Mouse (Mus musculus): ENCODE measurements around the gene Dcaf10. TPM values are rescaled to one million over a fixed set of nuclear protein-coding genes. Genes with fewer than 3 reads are reported as not detected.
"Not testable (repeated sequence)": the region's sequence is repeated elsewhere in the genome, so short reads cannot be mapped to it uniquely, and the experiment has no call there.

The Dcaf10 gene
- polyA plus RNA-seq, 1 experiment, result 17.8 TPM

- Histone ChIP-seq H3K4me1 (ENCODE audit: control insufficient read depth, insufficient read depth, low read length) (no peaks in the 10 kb centered on the region), H3K36me3 (ENCODE audit: control insufficient read depth, insufficient read depth, low read length) (no peaks in the 10 kb centered on the region; the same call in 1 of the 2 replicates), H3K27ac (ENCODE audit: control insufficient read depth, insufficient read depth, low read depth, low read length) (no peak overlapping the region), H3K27me3 (ENCODE audit: control insufficient read depth, insufficient read depth, low read length) (no peaks in the 10 kb centered on the region), H3K4me3 (ENCODE audit: control insufficient read depth, low read depth, low read length) (no peak overlapping the region)
- no peak for TF ChIP-seq POLR2A (IDR thresholded peaks at IDR 0.05; ENCODE audit: control insufficient read depth, low read depth, low read length)
- TF ChIP-seq CTCF (IDR thresholded peaks at IDR 0.05; ENCODE audit: control insufficient read depth, insufficient read depth, insufficient replicate concordance, low read depth, low read length), result no peak
These were observed 33.0 kb downstream of the Dcaf10 start for GRCm38 (mm10) chr4:45374879-45375278.

- H3K4me3 ChIP-seq (ENCODE audit: control insufficient read depth, low read depth, low read length), result no peak overlapping the region
- H3K36me3 ChIP-seq (ENCODE audit: control insufficient read depth, insufficient read depth, low read length), result no peaks in the 10 kb centered on the region; the same call in 1 of the 2 replicates
- TF ChIP-seq POLR2A (IDR thresholded peaks at IDR 0.05; ENCODE audit: control insufficient read depth, low read depth, low read length) (no peak), CTCF (IDR thresholded peaks at IDR 0.05; ENCODE audit: control insufficient read depth, insufficient read depth, insufficient replicate concordance, low read depth, low read length) (no peak)
- H3K27me3 ChIP-seq (ENCODE audit: control insufficient read depth, insufficient read depth, low read length), result no peaks in the 10 kb centered on the region
- no peaks in the 10 kb centered on the region for H3K4me1 ChIP-seq (ENCODE audit: control insufficient read depth, insufficient read depth, low read length)
- no peak overlapping the region for H3K27ac ChIP-seq (ENCODE audit: control insufficient read depth, insufficient read depth, low read depth, low read length)
These were observed 34.7 kb downstream of the Dcaf10 start for GRCm38 (mm10) chr4:45376573-45376972.

- not testable (repeated sequence) for H3K4me3 ChIP-seq (ENCODE audit: control insufficient read depth, low read depth, low read length); H3K27ac ChIP-seq (ENCODE audit: control insufficient read depth, insufficient read depth, low read depth, low read length); H3K36me3 ChIP-seq (ENCODE audit: control insufficient read depth, insufficient read depth, low read length); H3K27me3 ChIP-seq (ENCODE audit: control insufficient read depth, insufficient read depth, low read length); H3K4me1 ChIP-seq (ENCODE audit: control insufficient read depth, insufficient read depth, low read length)
These were observed 39.1 kb downstream of the Dcaf10 start for GRCm38 (mm10) chr4:45380903-45381580.

GRCm38 (mm10) chr4:45382133-45382532 lies 40.2 kb downstream of the Dcaf10 start:
- H3K4me3 ChIP-seq (ENCODE audit: control insufficient read depth, low read depth, low read length); H3K4me1 ChIP-seq (ENCODE audit: control insufficient read depth, insufficient read depth, low read length); H3K27me3 ChIP-seq (ENCODE audit: control insufficient read depth, insufficient read depth, low read length); H3K36me3 ChIP-seq (ENCODE audit: control insufficient read depth, insufficient read depth, low read length); H3K27ac ChIP-seq (ENCODE audit: control insufficient read depth, insufficient read depth, low read depth, low read length): not testable (repeated sequence)

GRCm38 (mm10) chr4:45387296-45387695 lies 45.4 kb downstream of the Dcaf10 start:
- not testable (repeated sequence) for H3K4me1 ChIP-seq (ENCODE audit: control insufficient read depth, insufficient read depth, low read length); H3K27ac ChIP-seq (ENCODE audit: control insufficient read depth, insufficient read depth, low read depth, low read length); H3K36me3 ChIP-seq (ENCODE audit: control insufficient read depth, insufficient read depth, low read length); H3K27me3 ChIP-seq (ENCODE audit: control insufficient read depth, insufficient read depth, low read length); H3K4me3 ChIP-seq (ENCODE audit: control insufficient read depth, low read depth, low read length)

- Histone ChIP-seq H3K27me3 (ENCODE audit: control insufficient read depth, insufficient read depth, low read length) (no peaks in the 10 kb centered on the region), H3K4me1 (ENCODE audit: control insufficient read depth, insufficient read depth, low read length) (no peaks in the 10 kb centered on the region), H3K36me3 (ENCODE audit: control insufficient read depth, insufficient read depth, low read length) (no peaks in the 10 kb centered on the region), H3K27ac (ENCODE audit: control insufficient read depth, insufficient read depth, low read depth, low read length) (no peak overlapping the region), H3K4me3 (ENCODE audit: control insufficient read depth, low read depth, low read length) (no peak overlapping the region)
- TF ChIP-seq POLR2A (IDR thresholded peaks at IDR 0.05; ENCODE audit: control insufficient read depth, low read depth, low read length), result no peak
- no peak for TF ChIP-seq CTCF (IDR thresholded peaks at IDR 0.05; ENCODE audit: control insufficient read depth, insufficient read depth, insufficient replicate concordance, low read depth, low read length)
These were observed 50.2 kb downstream of the Dcaf10 start for GRCm38 (mm10) chr4:45392099-45392498.

- Histone ChIP-seq H3K4me1 (ENCODE audit: control insufficient read depth, insufficient read depth, low read length) (no peaks in the 10 kb centered on the region), H3K4me3 (ENCODE audit: control insufficient read depth, low read depth, low read length) (no peak overlapping the region), H3K27me3 (ENCODE audit: control insufficient read depth, insufficient read depth, low read length) (no peaks in the 10 kb centered on the region), H3K27ac (ENCODE audit: control insufficient read depth, insufficient read depth, low read depth, low read length) (no peak overlapping the region), H3K36me3 (ENCODE audit: control insufficient read depth, insufficient read depth, low read length) (no peaks in the 10 kb centered on the region)
- TF ChIP-seq POLR2A (IDR thresholded peaks at IDR 0.05; ENCODE audit: control insufficient read depth, low read depth, low read length) (no peak), CTCF (IDR thresholded peaks at IDR 0.05; ENCODE audit: control insufficient read depth, insufficient read depth, insufficient replicate concordance, low read depth, low read length) (no peak)
These were observed 50.7 kb downstream of the Dcaf10 start for GRCm38 (mm10) chr4:45392572-45392971.

GRCm38 (mm10) chr4:45392994-45393393 lies 51.1 kb downstream of the Dcaf10 start:
- H3K36me3 ChIP-seq (ENCODE audit: control insufficient read depth, insufficient read depth, low read length), result no peaks in the 10 kb centered on the region
- H3K4me3 ChIP-seq (ENCODE audit: control insufficient read depth, low read depth, low read length), result no peak overlapping the region
- no peak overlapping the region for H3K27ac ChIP-seq (ENCODE audit: control insufficient read depth, insufficient read depth, low read depth, low read length)
- H3K4me1 ChIP-seq (ENCODE audit: control insufficient read depth, insufficient read depth, low read length), result no peaks in the 10 kb centered on the region
- H3K27me3 ChIP-seq (ENCODE audit: control insufficient read depth, insufficient read depth, low read length), result no peaks in the 10 kb centered on the region
- TF ChIP-seq POLR2A (IDR thresholded peaks at IDR 0.05; ENCODE audit: control insufficient read depth, low read depth, low read length), result no peak
- TF ChIP-seq CTCF (IDR thresholded peaks at IDR 0.05; ENCODE audit: control insufficient read depth, insufficient read depth, insufficient replicate concordance, low read depth, low read length), result no peak

All from testis, adult 2 months (tissue).